Mouse (Mus musculus) thymus, adult 2 months (tissue): ENCODE measurements at regions not wholly inside any gene's neighbourhood (a gene's known extent, or its start where the extent isn't known, plus 50 kb on each side); places are given as distances from the start of the nearest gene placed in this dataset.

Experiments
- CTCF ChIP-seq: fragments of 200-500 bp; IDR thresholded peaks from 2 replicates; pipeline ENCODE4 v1.5.1; 2012; ENCODE audit warnings: mild to moderate bottlenecking, control low read depth, low read length, moderate library complexity, borderline replicate concordance; ENCODE audit not compliant: control insufficient read depth, poor library complexity, insufficient read depth; ENCODE audit errors: extremely low read depth
- POLR2A ChIP-seq: fragments of 200-500 bp; IDR thresholded peaks from 2 replicates; pipeline ENCODE4 v1.6.1; 2012; ENCODE audit warnings: mild to moderate bottlenecking, low read length, control low read depth, moderate library complexity; ENCODE audit not compliant: control insufficient read depth, poor library complexity, insufficient read depth; ENCODE audit errors: extremely low read depth

DNA sequence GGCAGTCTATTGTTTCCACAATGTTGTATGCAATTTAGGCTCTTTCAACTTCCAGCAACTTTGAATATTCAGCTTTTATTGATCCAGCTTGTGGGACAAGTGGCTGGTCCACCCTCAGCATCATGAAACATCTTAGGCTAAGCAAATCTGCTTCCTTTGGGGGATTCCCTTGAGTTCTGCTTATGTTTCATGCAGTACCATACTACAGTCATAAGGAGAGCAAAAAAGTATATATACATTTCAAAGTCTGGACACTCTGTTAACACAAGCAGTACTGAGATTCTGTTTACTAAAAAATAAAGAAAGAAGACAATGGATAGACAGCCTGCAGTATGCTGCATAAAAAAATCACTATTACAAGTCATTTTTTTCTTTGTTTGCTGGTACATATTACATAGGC, 233.7 kb upstream of the Gm9767 start:
- TF ChIP-seq CTCF (no peak), POLR2A (no peak)
